Mouse (Mus musculus) heart, postnatal 0 days (tissue): ENCODE measurements around the gene Necap2. TPM values are rescaled to one million over a fixed set of nuclear protein-coding genes. Genes with fewer than 3 reads are reported as not detected.

Source experiments
- ATAC-seq: fragments of 200-750 bp; cut with Nextera tagmentation; 2 replicates; pipeline ENCODE4 v1.8.0; 2017; ENCODE audit warnings: low read depth, moderate number of reproducible peaks, moderate library complexity; ENCODE audit not compliant: insufficient read depth
- DNase-seq: peaks from one replicate; pipeline ENCODE4 v3.0.0-alpha.2; 2016; ENCODE audit warnings: low spot score
- H3K27ac ChIP-seq: fragments of 300-500 bp; sonication (generic); 2 replicates; pipeline ENCODE4 v1.5.1; 2014; ENCODE audit warnings: low read depth, mild to moderate bottlenecking
- H3K27me3 ChIP-seq: fragments of 300-500 bp; sonication (generic); 2 replicates; pipeline ENCODE4 v1.6.1; 2014; ENCODE audit warnings: low read length, mixed read lengths; ENCODE audit not compliant: control insufficient read depth, insufficient read depth
- H3K36me3 ChIP-seq: fragments of 300-500 bp; sonication (generic); replicated peaks from 2 replicates; pipeline ENCODE4 v1.6.1; 2014; ENCODE audit warnings: low read length, mixed read lengths; ENCODE audit not compliant: control insufficient read depth, insufficient read depth
- H3K4me1 ChIP-seq: fragments of 300-500 bp; sonication (generic); 2 replicates; pipeline ENCODE4 v1.6.1; 2014; ENCODE audit warnings: antibody characterized with exemption; ENCODE audit not compliant: control insufficient read depth, insufficient read depth
- H3K4me2 ChIP-seq: fragments of 300-500 bp; sonication (generic); 2 replicates; pipeline ENCODE4 v1.6.1; 2014; ENCODE audit warnings: low read depth, mild to moderate bottlenecking, low read length, moderate library complexity
- H3K4me3 ChIP-seq: fragments of 300-500 bp; sonication (generic); 2 replicates; pipeline ENCODE4 v1.5.1; 2014; ENCODE audit warnings: low read depth, low read length
- H3K9ac ChIP-seq: fragments of 300-500 bp; sonication (generic); replicated peaks from 2 replicates; pipeline ENCODE4 v1.6.1; 2014; ENCODE audit warnings: low read depth, low read length, mixed read lengths
- H3K9me3 ChIP-seq: fragments of 300-500 bp; sonication (generic); replicated peaks from 2 replicates; pipeline ENCODE4 v1.6.1; 2016; ENCODE audit warnings: low read length; ENCODE audit not compliant: control insufficient read depth
- CTCF ChIP-seq: IDR thresholded peaks from 2 replicates; pipeline ENCODE4 v1.5.1; 2016; ENCODE audit warnings: antibody characterized with exemption, control low read depth, low read depth
- EP300 ChIP-seq: IDR thresholded peaks from 2 replicates; pipeline ENCODE4 v1.6.1; 2016; ENCODE audit warnings: antibody characterized with exemption, low read depth
- WGBS: fragments of 180-500 bp; shearing (Covaris S2); extraction: QIAGEN DNeasy Blood & Tissue Kit; methylation state at CpG from one replicate; pipeline ENCODE4 v1.1.7; 2014; 5-methylcytosine and 5-hydroxymethylcytosine counted together
- polyA plus RNA-seq: library from polyadenylated mRNA; unstranded; fragments of >200 nt; fragmentation: Nextera tagmentation; extraction: Ambion mirVana; gene quantifications from 2 replicates; pipeline ENCODE4 v1.2.1, GENCODE M21; 2015
- total RNA-seq: library from RNA; depleted of rRNA; stranded (reverse); fragments of >200 nt; gene quantifications from 2 replicates; pipeline ENCODE4 v1.2.3, GENCODE M21; 2014; ENCODE audit warnings: low replicate concordance

Necap2 gene
- total and polyA plus RNA-seq, 2 experiments from 2014 or later, result 33.8 to 47.1 TPM

- H3K4me2 ChIP-seq, result no peak overlapping the region
- no peaks in the 10 kb centered on the region for H3K36me3 ChIP-seq
- TF ChIP-seq EP300 (no peak), CTCF (peak; percentile 45)
- no peak for DNase-seq
- WGBS, result 64% methylated on average over 6 of the region's 6 CpGs
- no peak overlapping the region for H3K9ac ChIP-seq
- H3K4me3 ChIP-seq, result no peak overlapping the region
- ATAC-seq, result no peak
- no peaks in the 10 kb centered on the region for H3K27me3 ChIP-seq
- no peaks in the 10 kb centered on the region for H3K9me3 ChIP-seq
- no peak overlapping the region for H3K27ac ChIP-seq
- H3K4me1 ChIP-seq, result no peaks in the 10 kb centered on the region
Measured at GRCm38 (mm10) chr4:141101855-141102254, 23.7 kb upstream of the Necap2 start.

GRCm38 (mm10) chr4:141101291-141101690 lies 23.1 kb upstream of the Necap2 start:
- TF ChIP-seq CTCF (no peak), EP300 (no peak)
- no peak overlapping the region for H3K27ac ChIP-seq
- WGBS, result 84% methylated on average over 9 of the region's 9 CpGs
- H3K36me3 ChIP-seq, result no peaks in the 10 kb centered on the region
- no peaks in the 10 kb centered on the region for H3K27me3 ChIP-seq
- H3K4me1 ChIP-seq, result no peaks in the 10 kb centered on the region
- H3K4me3 ChIP-seq, result no peak overlapping the region
- no peaks in the 10 kb centered on the region for H3K9me3 ChIP-seq
- no peak for ATAC-seq
- no peak overlapping the region for H3K4me2 ChIP-seq
- H3K9ac ChIP-seq, result no peak overlapping the region
- no peak for DNase-seq

- H3K27ac ChIP-seq, result no peak overlapping the region
- H3K9ac ChIP-seq, result no peak overlapping the region
- TF ChIP-seq EP300, result no peak
- TF ChIP-seq CTCF, result no peak
- no peaks in the 10 kb centered on the region for H3K9me3 ChIP-seq
- DNase-seq (no peak), ATAC-seq (no peak)
- WGBS, result 67% methylated on average over 5 of the region's 5 CpGs
- no peaks in the 10 kb centered on the region for H3K27me3 ChIP-seq
- no peak overlapping the region for H3K4me2 ChIP-seq
- no peaks in the 10 kb centered on the region for H3K4me1 ChIP-seq
- H3K36me3 ChIP-seq, result no peaks in the 10 kb centered on the region
- H3K4me3 ChIP-seq, result no peak overlapping the region
Measured at GRCm38 (mm10) chr4:141099956-141100355, 21.8 kb upstream of the Necap2 start.

- DNase-seq (no peak), ATAC-seq (no peak)
- WGBS, result 49% methylated on average over 4 of the region's 4 CpGs
- Histone ChIP-seq H3K9me3 (no peaks in the 10 kb centered on the region), H3K4me2 (no peak overlapping the region), H3K27me3 (no peaks in the 10 kb centered on the region), H3K36me3 (no peaks in the 10 kb centered on the region), H3K9ac (no peak overlapping the region), H3K27ac (no peak overlapping the region), H3K4me3 (no peak overlapping the region), H3K4me1 (no peaks in the 10 kb centered on the region)
- no peak for TF ChIP-seq CTCF
- TF ChIP-seq EP300, result no peak
Measured at GRCm38 (mm10) chr4:141098935-141099334, 20.8 kb upstream of the Necap2 start.

- no peak overlapping the region for H3K27ac ChIP-seq
- 25% methylated on average over 9 of the region's 9 CpGs for WGBS
- H3K9me3 ChIP-seq, result no peaks in the 10 kb centered on the region
- H3K4me3 ChIP-seq, result no peak overlapping the region
- H3K9ac ChIP-seq, result no peak overlapping the region
- no peak for TF ChIP-seq CTCF
- no peak for TF ChIP-seq EP300
- H3K4me1 ChIP-seq, result no peaks in the 10 kb centered on the region
- no peaks in the 10 kb centered on the region for H3K27me3 ChIP-seq
- no peak overlapping the region for H3K4me2 ChIP-seq
- no peak for DNase-seq
- no peak for ATAC-seq
- no peaks in the 10 kb centered on the region for H3K36me3 ChIP-seq
Measured at GRCm38 (mm10) chr4:141096710-141097109, 18.6 kb upstream of the Necap2 start.

GRCm38 (mm10) chr4:141095016-141095415 lies 16.9 kb upstream of the Necap2 start:
- TF ChIP-seq EP300 (no peak), CTCF (no peak)
- Histone ChIP-seq H3K4me1 (no peaks in the 10 kb centered on the region), H3K27ac (no peak overlapping the region), H3K36me3 (no peaks in the 10 kb centered on the region), H3K27me3 (no peaks in the 10 kb centered on the region), H3K9ac (no peak overlapping the region), H3K9me3 (no peaks in the 10 kb centered on the region), H3K4me2 (no peak overlapping the region), H3K4me3 (no peak overlapping the region)
- ATAC-seq (no peak), DNase-seq (no peak)
- 72% methylated on average over 10 of the region's 10 CpGs for WGBS
